1 mouse cellular context compared by ENCODE assay signal in the genomic region with DNA sequence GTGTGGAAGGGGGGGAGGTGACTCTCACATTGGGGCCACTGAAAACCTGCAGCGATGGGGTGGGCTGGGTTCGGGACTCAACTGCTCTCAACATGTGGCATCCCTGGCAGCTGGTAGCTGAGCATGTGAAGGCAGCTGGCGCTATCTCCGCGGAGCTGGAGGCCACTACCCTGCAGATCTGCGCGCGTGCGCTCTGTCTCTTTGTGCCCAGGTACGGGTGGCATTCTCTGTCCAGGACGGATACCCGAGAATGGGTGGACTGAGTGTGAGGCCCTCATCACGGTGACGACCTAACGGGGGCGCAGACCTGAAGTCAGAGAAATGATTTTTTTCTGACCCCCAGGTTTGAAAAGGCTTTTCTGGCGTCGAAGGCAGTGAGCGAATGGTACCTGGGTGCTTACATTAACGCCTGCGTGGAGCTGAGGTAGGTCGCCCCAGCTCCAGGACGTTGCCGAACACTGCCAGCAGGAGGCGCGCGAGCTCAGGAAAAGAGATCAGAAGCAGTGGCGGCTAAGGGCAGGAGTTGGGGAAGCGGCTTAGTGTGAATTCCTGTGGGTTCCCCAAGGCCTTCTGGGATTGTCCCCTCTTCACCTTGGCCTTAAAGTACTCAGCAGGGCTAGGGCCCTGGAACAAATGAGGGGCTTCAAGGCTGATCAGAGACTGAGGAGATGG.
TF ChIP-seq lines count a peak whose summit lies in the region.

No protein-coding gene starts in this region.

TF ChIP-seq in MEL, 35 proteins besides CTCF, POLR2A, EP300 and RAD21 (continued from another document):
- no peak for TF ChIP-seq MEF2A (IDR thresholded peaks at IDR 0.05; ENCODE audit: extremely low read depth, insufficient replicate concordance, low read depth, low read length, poor library complexity, severe bottlenecking)
- TF ChIP-seq USF1 (IDR thresholded peaks at IDR 0.05; ENCODE audit: low read depth, low read length) = no peak
